Mouse (Mus musculus): ENCODE measurements around the gene Aes. TPM values are rescaled to one million over a fixed set of nuclear protein-coding genes. Genes with fewer than 3 reads are reported as not detected.
A peak's percentile ranks its signal among the peaks of the same experiment; 100 is the strongest.

Gene Aes
- total RNA-seq, 1 experiment from 2014 or later, result 204 TPM

- ATAC-seq (replicated peaks in 1 of 2; ENCODE audit: insufficient read depth in 1 of 2, low FRiP score in 2 of 2, low TSS enrichment in 1 of 2, low read depth in 1 of 2, poor library complexity in 2 of 2, severe bottlenecking in 2 of 2), result peak; percentile 47 to 50; a peak in 2 of 4 replicates
These were observed 1.6 kb downstream of the Aes start for GRCm38 (mm10) chr10:81560719-81561459.

GRCm38 (mm10) chr10:81562411-81562810, 3.1 kb downstream of the Aes start:
- no peak for ATAC-seq (replicated peaks in 1 of 2; ENCODE audit: insufficient read depth in 1 of 2, low FRiP score in 2 of 2, low TSS enrichment in 1 of 2, low read depth in 1 of 2, poor library complexity in 2 of 2, severe bottlenecking in 2 of 2)

GRCm38 (mm10) chr10:81563481-81563880, 4.2 kb downstream of the Aes start:
- no peak for ATAC-seq (replicated peaks in 1 of 2; ENCODE audit: insufficient read depth in 1 of 2, low FRiP score in 2 of 2, low TSS enrichment in 1 of 2, low read depth in 1 of 2, poor library complexity in 2 of 2, severe bottlenecking in 2 of 2)

- 0 out of 4 replicates have a peak, but pooled peaks have one; percentile 5 to 12 for ATAC-seq (replicated peaks in 1 of 2; ENCODE audit: insufficient read depth in 1 of 2, low FRiP score in 2 of 2, low TSS enrichment in 1 of 2, low read depth in 1 of 2, poor library complexity in 2 of 2, severe bottlenecking in 2 of 2)
These were observed 4.9 kb downstream of the Aes start for GRCm38 (mm10) chr10:81564216-81564615.

- no peak for ATAC-seq (replicated peaks in 1 of 2; ENCODE audit: insufficient read depth in 1 of 2, low FRiP score in 2 of 2, low TSS enrichment in 1 of 2, low read depth in 1 of 2, poor library complexity in 2 of 2, severe bottlenecking in 2 of 2)
These were observed 5.4 kb downstream of the Aes start for GRCm38 (mm10) chr10:81564734-81565133.

- ATAC-seq (replicated peaks in 1 of 2; ENCODE audit: insufficient read depth in 1 of 2, low FRiP score in 2 of 2, low TSS enrichment in 1 of 2, low read depth in 1 of 2, poor library complexity in 2 of 2, severe bottlenecking in 2 of 2), result no peak
These were observed 6.3 kb downstream of the Aes start for GRCm38 (mm10) chr10:81565257-81566228.

- ATAC-seq (replicated peaks in 1 of 2; ENCODE audit: insufficient read depth in 1 of 2, low FRiP score in 2 of 2, low TSS enrichment in 1 of 2, low read depth in 1 of 2, poor library complexity in 2 of 2, severe bottlenecking in 2 of 2), result no peak
These were observed 9.3 kb downstream of the Aes start for GRCm38 (mm10) chr10:81568381-81569191.

GRCm38 (mm10) chr10:81569507-81570237, 10.4 kb downstream of the Aes start:
- no peak for ATAC-seq (replicated peaks in 1 of 2; ENCODE audit: insufficient read depth in 1 of 2, low FRiP score in 2 of 2, low TSS enrichment in 1 of 2, low read depth in 1 of 2, poor library complexity in 2 of 2, severe bottlenecking in 2 of 2)

- ATAC-seq (replicated peaks in 1 of 2; ENCODE audit: insufficient read depth in 1 of 2, low FRiP score in 2 of 2, low TSS enrichment in 1 of 2, low read depth in 1 of 2, poor library complexity in 2 of 2, severe bottlenecking in 2 of 2), result no peak
These were observed 11.0 kb downstream of the Aes start for GRCm38 (mm10) chr10:81570238-81570800.

- peak; percentile 37 to 38 for ATAC-seq (replicated peaks in 1 of 2; ENCODE audit: insufficient read depth in 1 of 2, low FRiP score in 2 of 2, low TSS enrichment in 1 of 2, low read depth in 1 of 2, poor library complexity in 2 of 2, severe bottlenecking in 2 of 2)
These were observed 11.7 kb downstream of the Aes start for GRCm38 (mm10) chr10:81570831-81571500.

- ATAC-seq (replicated peaks in 1 of 2; ENCODE audit: insufficient read depth in 1 of 2, low FRiP score in 2 of 2, low TSS enrichment in 1 of 2, low read depth in 1 of 2, poor library complexity in 2 of 2, severe bottlenecking in 2 of 2), result peak; percentile 91 to 95
These were observed 12.2 kb downstream of the Aes start for GRCm38 (mm10) chr10:81571501-81571876.

- no peak for ATAC-seq (replicated peaks in 1 of 2; ENCODE audit: insufficient read depth in 1 of 2, low FRiP score in 2 of 2, low TSS enrichment in 1 of 2, low read depth in 1 of 2, poor library complexity in 2 of 2, severe bottlenecking in 2 of 2)
These were observed 12.9 kb downstream of the Aes start for GRCm38 (mm10) chr10:81572133-81572671.

- ATAC-seq (replicated peaks in 1 of 2; ENCODE audit: insufficient read depth in 1 of 2, low FRiP score in 2 of 2, low TSS enrichment in 1 of 2, low read depth in 1 of 2, poor library complexity in 2 of 2, severe bottlenecking in 2 of 2), result no peak
These were observed 13.7 kb downstream of the Aes start for GRCm38 (mm10) chr10:81572975-81573374.

- ATAC-seq (replicated peaks in 1 of 2; ENCODE audit: insufficient read depth in 1 of 2, low FRiP score in 2 of 2, low TSS enrichment in 1 of 2, low read depth in 1 of 2, poor library complexity in 2 of 2, severe bottlenecking in 2 of 2), result no peak
These were observed 15.1 kb downstream of the Aes start, which contains the start of gene Tle2 for GRCm38 (mm10) chr10:81574081-81575056. Gene Tle2, plus strand, starts transcription at chr10:81574561.

- ATAC-seq (replicated peaks in 1 of 2; ENCODE audit: insufficient read depth in 1 of 2, low FRiP score in 2 of 2, low TSS enrichment in 1 of 2, low read depth in 1 of 2, poor library complexity in 2 of 2, severe bottlenecking in 2 of 2), result no peak
These were observed 15.9 kb downstream of the Aes start for GRCm38 (mm10) chr10:81575208-81575631.

Data from hematopoietic stem cell, adult 5-6 weeks (primary cell).